Mouse (Mus musculus) thymus, postnatal 14 days (tissue): ENCODE results near the gene Spryd4.
A peak's percentile ranks its signal among the peaks of the same experiment; 100 is the strongest.
"Not testable (repeated sequence)": the region's sequence is repeated elsewhere in the genome, so short reads cannot be mapped to it uniquely, and the experiment has no call there.

Source experiments
- DNase-seq: peaks from one replicate; pipeline ENCODE4 v3.0.0; 2021

The Spryd4 gene

DNA sequence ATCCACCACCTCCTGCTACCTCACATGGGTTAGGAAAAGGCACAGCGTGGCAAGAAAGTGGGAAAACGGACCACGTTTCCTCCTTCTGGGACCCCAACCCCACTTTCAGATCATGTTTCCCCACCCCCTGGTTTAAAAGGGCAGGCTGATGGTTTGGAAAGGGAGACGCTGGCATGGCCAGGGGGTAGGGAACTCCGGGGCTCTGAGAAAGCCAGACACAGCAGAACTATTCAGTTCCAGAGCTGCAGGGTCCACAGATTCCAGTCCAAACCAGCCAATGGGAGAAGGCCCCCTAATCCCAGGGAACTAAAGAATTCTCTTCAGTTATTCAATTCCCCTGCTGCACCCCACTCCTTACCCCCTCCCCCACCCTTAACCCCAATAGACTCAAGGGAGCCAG is 13.5 kb upstream of the Spryd4 start:
- no peak for DNase-seq

DNA sequence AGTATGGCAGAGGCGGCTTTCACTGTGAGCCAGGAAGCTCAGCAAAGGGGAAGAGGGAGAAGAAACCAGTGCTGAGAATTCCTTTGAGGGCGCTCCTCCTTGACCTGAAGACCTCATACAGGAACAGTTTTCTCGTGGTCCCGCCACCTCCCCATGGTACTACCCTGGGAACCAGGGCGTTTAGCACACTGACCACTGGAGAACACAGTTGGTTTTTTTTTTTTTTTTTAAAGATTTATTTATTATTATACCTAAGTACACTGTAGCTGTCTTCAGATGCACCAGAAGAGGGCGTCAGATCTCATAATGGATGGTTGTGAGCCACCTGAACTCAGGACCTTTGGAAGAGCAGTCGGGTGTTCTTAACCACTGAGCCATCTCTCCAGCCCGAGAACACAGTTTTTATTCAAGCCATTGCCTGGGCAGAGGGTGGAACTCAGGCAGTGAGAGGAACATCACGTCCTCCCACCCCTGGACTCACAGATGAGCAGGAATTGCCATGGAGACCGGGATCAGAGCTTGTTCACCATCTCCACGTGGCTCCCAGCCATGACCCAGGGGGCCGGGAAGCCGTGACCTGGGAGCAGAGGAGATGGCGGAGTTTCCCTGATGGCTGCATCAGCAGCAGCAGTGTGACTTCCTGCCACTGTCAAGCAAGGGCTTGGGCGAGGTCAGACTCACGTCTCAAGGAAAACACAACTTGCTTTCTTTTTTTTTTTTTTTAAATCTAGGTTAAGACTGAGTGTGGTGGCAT is 10.1 kb upstream of the Spryd4 start:
- no peak for DNase-seq

DNA sequence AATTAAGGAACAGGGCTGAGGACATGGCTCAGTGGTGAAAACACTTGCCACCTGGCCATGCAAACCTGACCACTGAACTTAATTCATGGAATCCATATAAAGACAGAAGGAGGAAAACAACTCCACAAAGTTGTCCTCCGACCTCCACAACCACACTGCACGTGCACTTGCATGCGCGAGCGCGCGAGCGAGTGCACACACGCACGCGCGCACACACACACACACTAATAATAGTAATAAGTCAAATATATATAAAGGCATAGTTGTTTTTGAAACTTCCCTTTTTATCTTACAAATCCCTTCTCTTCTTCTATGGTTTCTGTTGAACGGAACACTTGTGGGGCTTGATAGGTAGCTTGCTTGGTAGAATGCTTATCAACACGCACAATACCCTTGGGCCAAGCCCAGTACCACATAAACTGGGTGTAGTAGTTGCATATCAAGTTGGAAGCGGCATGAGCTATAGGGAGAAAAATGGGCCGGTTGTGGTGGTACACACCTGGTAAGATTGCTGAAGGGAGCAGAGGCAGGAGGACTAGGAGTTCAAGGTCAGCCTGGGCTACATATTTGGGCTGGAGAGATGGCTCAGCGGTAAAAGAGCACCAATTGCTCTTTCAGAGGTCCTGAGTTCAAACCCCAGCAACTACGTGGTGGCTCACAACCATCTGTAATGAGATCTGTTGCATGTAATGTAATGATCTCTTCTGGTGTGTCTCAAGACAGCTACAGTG is 6.9 kb upstream of the Spryd4 start:
- no peak for DNase-seq

DNA sequence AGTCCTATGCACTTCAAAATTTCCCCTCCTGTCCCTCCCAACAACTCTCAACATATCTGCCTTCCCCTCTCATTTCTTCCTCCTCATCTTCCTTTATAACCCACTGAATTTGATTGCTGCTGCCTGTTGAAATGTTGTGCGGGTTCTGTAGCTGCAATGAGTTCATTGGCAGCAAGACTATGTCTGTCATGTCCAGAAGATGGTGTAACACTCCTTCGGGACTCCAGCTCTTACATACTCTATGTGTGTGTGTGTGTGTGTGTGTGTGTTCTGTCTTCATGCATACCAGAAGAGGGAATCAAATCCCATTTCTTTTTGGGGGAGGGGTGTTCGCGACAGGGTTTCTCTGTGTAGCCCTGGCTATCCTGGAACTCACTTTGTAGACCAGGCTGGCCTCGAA is 3.4 kb upstream of the Spryd4 start:
- DNase-seq: no peak

DNA sequence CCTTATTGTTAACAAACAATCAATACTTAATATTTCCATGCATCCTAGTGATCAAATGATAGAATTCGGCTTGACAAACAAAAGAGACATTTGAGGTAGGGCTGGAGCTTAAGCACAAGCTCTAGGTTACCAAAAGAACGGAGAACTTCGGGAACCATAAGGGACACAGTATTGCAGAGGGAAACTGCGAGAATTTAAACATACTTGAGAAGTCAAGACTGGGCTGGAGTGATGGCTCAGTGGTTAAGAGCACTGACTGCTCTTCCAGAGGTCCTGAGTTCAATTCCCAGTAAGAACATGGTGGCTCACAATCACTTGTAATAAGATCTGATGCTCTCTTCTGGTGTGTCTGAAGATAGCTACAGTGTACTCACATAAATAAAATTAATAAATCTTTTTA is 2.5 kb upstream of the Spryd4 start:
- DNase-seq: not testable (repeated sequence)

DNA sequence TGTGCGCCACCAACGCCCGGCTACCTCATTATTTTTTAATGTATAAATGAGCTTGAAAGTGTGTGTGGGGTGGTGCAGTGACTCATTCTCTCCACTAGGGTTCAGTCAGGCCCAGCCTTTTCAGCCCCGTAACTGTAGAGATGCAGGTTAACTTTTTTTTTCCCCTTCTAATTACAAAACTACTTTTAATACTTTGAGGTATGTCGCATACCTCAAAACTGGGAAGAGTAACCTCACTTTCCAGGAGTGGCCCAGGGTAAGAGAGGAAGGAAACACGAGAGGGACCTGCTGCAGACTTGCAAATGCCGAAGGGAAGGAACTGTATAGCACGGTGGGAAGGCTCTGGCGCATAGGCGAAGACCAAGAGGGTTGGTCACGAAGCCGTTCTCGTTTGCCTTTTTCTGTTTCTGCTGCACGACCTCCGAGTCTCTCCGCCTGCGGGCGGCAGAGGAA is 1.3 kb upstream of the Spryd4 start:
- peak; percentile 79 for DNase-seq

DNA sequence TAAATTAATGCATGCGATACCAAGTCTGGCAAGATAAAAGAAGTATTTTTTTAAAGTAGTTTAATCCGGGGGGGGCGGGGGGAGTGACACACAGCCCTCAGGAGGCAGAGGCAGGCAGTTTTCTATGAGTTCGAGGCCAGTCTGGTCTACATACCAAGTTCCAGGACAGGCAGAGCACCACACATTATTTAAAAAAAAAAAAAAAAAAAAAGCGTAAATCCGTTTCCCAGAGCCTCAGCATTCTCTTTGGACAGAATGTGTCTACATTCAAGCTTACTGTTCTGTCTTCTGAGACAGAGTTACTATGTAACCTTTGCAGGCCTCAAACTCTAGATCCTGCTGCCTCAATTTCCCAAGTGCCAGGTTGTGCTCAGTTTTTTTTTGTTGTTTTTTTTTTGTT is 541 bp upstream of the Spryd4 start:
- no peak for DNase-seq

DNA sequence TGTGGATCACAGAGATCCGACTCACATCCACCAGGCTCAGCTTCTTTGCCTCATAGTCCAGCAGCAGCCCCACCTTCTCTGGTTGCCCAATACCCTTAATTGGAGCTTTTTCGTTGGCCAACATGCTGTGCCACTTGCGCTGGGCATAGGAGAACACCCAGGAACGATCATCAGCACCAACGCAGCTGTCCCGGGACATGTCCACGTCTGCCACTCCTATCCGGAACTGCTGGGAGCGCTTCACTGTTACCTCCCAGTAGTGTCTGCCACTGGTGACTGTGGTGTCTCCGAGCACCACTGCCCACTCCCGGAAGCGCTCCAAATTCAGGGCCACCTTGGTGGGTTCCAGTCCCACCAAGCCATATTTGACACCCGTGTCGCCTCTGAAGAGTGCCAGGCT is 653 bp downstream of the Spryd4 start:
- peak; percentile 28 for DNase-seq

DNA sequence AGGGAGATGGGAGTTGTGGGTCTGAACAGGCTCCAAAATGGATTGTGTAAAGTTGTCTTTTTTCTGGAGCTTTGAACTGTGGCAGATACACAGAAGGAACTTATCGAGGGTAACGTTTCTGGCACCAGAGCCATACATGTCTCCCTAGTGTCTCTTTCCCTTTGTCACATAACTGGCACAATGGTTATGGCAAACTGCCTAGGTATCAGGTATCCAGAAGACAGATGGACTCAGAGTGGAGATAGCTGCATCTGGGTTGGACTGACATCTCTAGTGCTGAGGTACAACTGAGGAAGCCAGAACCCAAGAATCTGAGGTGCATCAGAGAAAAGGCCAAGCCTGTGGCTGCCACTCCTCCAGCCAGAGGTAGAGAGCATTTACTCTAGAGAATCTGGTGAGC is 1.5 kb downstream of the Spryd4 start:
- no peak for DNase-seq

DNA sequence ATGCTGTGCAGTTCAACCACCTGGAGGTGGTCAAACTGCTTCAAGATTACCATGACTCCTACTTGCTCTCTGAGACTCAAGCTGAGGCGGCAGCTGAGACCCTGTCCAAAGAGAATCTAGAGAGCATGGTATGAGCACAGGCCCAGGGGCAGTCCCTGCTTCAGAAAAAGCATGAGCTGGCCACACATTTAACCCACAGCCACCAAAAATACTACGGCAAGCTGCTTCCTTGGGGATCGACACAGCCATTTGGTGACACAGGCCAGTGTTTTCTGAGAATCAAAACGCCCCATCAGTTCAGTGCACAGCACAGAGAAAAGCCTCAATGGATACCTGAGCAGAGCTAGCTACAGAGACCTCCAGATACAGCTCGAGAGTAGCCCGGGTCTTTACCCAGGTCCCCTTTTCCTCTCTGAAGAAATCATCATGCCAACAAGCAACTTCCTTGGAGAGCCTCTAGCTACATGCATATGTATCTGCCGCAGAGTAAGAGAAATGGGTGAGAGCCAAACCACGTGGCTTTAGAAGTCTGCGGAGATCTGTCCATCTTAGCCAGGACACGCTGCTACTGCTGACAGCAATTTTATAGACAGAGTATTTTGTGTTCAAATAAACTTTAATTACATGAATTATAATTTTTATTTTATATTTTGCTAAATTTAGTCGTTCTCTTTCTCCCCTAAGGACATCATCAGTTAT is 2.1 kb downstream of the Spryd4 start:
- no peak for DNase-seq

DNA sequence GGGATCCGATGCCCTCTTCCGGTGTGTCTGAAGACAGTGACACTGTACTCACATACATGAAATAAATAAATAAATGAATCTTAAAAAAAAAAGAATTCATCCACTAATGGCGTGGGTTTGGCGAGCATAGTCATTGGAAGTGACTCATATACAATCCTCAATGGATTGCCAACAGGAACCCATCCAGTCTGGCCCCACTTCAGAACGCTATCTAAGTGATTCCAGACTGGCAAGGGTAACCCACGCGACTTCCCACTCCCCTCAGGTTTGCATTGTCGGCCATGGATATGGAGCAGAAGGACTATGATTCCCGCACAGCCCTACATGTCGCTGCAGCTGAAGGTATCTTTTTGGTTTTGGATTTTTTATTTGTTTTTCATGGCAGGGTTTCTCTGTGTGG is 3.3 kb downstream of the Spryd4 start:
- no peak for DNase-seq

DNA sequence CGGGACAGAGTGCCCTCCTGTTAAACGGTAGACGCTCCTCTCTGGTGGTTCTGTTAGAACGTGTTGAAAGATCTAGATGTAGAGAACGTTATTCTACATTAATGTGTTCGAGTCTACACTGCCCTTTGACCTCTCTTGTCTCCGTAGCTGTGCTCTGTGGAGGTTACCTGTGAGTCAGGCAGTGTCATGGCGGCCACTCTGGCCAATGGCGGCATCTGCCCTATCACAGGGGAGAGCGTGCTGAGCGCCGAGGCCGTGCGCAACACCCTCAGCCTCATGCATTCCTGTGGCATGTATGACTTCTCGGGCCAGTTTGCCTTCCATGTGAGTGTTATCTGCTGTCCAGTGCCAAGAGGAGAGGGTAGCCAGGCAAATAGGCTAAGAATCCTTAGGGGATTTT is 6.7 kb downstream of the Spryd4 start:
- no peak for DNase-seq

DNA sequence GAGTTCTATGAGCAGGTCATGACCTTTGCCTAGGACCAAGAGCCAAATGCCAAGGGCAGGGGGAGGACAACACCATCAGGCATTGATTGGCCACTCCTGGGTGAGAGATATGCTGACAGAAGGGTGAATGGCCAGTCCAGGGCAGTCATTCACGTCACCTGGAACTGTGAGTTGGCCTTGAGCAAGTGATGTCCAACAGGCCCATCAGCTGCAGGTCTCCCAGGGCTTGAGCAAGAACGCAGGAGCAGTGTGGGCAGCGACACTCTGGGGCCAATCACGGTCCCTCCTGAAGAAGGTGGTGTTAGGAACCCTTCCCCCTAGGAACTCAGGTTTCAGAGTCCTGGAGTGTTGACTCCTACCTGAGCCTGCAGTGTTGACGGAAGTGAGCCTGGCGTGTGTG is 9.8 kb downstream of the Spryd4 start:
- no peak for DNase-seq

DNA sequence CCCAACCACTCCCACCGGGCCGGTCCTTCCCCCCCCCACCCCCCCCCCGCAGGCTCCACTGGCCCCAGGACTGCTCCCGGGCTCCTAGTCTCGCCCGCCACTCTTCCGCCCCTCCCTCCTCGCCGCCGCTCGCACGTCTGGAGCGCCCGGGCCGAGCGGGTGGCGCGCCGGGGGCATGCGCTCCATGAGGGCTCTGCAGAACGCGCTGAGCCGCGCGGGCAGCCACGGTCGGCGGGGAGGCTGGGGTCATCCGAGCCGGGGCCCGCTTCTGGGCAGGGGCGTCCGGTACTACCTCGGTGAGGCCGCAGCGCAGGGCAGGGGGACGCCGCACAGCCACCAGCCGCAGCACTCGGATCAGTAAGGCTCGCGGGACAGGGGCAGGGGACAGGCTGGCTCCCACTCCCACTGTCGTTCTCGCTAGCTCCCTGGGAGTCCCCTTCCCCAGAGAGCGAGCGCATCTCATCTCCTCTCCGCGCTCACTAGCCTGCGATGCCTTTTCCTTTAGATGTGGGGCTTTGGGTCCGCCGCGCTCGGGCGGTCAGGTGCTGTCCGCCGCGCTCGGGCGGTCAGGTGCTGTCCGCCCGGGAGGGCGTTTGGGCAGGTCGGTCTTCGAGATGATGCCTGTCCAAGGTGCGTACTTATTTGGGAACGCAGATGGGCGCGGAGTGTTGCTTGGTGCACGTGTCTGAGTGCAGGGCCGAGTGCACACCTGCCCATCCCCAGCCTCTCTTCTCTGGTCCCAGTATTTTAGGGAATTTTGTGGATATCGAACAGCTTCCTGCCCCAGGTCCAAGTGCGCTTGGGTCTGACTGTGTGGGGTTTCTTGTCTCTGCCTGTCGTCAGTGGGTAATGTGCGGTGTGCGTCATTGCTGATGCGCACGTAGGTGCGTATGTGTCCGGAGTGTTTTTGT is 16.8 kb downstream of the Spryd4 start:
- DNase-seq: no peak

DNA sequence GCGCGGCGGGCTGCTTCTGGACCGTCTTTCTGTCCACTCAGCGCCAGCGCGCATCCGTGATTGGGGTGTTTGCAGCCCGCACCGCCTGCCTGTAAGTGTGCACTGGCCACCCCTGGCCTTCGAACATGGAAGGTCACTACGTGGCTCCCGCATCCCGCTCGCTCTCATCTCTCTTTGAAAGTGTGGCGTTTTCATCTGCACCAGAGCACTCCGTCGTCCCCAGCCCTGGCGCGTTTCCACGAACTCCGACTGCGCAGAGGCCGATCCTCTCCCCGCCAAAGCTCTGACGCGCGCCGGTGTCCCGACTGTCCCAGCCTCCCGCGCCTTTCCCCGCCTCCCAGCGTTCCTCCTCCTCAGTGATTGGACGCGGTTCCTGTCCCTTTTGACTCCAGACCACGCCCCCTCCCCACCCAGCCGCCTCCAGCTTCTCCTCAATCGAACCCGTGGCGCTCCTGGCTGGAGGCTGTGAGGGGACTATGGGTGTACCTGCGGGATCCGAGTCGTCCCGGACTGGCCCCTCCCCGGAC is 17.5 kb downstream of the Spryd4 start, which contains the start of gene Gls2:
Gene Gls2 (plus strand): TSS at position 434 of the 527 bp plus-strand sequence.
- DNase-seq: peak; percentile 97

DNA sequence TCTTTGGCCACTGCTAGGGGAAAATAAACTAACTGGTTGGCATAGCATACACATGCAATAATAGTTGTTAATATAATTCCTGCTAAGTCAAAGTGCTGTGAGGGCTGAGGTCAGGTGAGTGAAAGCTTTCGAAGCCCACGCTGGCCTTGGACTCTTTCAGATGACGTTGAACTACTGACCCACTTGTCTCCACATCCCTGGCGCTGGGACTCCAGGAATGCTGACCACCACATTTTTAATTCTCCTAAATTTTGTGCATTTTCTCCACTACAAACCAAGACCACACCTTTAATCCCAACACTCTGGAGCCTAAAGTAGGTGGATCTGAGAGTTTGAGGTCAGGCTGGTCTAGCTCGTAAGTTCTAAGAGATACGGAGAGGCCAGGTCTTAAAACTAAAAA is 18.5 kb downstream of the Spryd4 start:
- DNase-seq: no peak

DNA sequence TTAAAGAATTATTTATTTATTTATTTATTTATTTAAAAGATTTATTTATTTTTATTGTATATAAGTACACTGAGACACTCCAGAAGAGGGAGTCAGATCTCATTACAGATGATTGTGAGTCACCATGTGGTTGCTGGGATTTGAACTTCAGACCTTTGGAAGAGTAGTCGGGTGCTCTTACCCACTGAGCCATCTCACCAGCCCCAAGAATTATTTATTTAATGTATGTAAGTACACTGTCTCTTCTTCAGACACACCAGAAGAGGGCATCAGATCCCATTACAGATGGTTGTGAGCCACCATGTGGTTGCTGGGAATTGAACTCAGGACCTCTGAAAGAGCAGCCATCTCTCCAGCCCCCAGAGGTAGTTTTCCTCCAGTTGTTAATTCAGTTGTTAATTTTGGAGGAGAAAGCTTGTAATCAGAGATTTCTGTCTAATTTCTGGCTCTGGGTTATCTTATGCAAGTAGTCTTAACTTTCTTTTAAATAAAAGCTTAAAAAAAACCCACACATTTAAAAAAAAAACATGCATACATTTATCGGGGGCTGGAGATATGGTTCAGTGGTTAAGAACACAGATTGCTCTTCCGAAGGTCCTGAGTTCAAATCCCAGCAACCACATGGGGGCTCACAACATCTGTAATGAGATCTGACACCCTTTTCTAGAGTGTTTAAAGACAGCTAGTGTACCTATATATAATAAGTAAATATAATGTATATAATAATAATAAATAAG is 19.4 kb downstream of the Spryd4 start:
- DNase-seq: not testable (repeated sequence)

DNA sequence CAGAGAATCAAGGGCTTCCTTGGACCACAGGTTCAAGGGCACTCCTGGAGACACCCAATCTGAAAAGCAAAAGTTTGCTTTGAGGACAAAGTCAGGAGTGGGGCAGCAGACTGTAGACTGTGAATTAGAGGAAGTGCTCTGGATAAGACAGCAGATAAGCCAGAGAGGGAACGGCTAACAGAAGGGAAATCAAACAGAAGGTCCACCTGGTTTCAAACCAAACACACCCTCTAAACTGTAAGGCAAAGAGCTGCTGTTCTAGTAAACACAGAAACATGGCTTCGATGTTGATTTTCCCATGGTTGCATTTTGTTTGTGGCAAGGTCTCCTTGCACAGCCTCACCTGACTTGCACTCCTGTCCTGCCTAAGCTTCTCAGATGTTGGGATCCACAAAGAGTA is 20.1 kb downstream of the Spryd4 start:
- DNase-seq: no peak

DNA sequence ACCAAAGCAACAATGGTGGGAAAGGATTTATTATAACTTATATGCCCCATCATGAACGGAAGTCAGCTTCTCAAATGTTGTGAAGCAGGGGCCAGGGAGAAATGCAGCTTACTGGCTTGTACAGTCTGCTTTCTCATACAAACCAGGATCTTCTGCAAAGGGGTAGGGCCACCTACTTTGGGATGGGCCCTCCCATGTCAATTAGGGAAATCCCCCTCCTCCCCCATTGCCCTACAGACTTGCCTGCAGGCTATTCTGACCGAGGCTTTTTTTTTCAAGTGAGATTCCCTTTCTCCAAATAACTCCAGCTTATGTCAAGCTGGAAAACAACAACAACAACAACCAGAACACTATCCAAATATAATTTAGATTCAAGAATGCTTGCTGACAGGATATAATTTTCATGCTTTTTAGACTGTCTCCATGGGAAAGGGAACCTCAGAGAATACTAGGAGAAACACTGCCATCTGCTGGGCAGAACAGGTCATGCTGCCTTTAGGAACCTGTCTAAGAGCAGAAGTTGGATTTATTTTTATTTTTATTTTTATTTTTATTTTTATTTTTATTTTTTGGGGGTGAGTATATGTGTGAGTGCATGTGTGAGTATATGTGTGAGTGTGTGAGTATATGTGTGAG is 23.2 kb downstream of the Spryd4 start:
- peak; percentile 79 for DNase-seq

DNA sequence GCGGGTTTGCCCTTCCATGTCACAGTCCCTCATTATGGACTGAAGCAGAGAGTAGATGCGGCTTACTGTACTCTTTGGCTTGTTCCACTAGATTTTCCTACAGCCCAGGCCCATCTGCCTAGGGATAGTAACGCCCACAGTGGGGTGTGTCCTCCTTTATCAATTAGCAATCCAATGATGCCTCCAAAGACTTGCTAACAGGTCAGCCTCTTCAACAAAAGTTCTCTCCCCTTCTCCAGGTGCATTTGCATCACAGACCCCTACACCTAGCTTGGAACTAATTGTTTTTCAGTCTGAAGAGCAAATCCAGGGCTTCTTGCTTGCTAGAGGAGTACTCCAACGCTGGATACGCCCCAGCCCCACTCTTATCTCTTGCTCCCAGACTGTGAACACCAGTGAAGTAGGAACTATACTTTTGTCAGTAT is 24.4 kb downstream of the Spryd4 start:
- DNase-seq: no peak

DNA sequence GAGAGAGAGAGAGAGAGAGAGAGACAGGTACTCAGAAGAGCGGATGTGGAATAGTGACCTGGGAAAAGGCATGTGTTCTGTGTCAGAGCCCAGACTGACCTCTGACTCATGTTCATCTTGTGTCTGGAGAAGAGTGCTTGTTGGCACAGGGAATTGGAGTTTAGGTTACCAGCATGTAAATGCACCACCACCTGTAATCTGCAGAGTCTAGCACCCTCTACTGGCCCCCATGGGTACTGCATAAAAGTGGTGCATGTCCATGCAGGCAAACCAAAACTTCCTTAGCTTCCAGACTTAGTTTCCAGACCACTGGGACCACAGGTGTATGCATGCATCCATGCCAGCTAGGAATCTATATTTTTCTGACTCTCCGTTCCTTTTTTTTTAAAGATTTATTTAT is 25.6 kb downstream of the Spryd4 start:
- peak; percentile 82 for DNase-seq
